Mouse (Mus musculus): ENCODE results near the gene Ccdc141. TPM values are rescaled to one million over a fixed set of nuclear protein-coding genes. Genes with fewer than 3 reads are reported as not detected.

Ccdc141 gene
- polyA plus RNA-seq, 1 experiment, result 3.8 TPM

DNA sequence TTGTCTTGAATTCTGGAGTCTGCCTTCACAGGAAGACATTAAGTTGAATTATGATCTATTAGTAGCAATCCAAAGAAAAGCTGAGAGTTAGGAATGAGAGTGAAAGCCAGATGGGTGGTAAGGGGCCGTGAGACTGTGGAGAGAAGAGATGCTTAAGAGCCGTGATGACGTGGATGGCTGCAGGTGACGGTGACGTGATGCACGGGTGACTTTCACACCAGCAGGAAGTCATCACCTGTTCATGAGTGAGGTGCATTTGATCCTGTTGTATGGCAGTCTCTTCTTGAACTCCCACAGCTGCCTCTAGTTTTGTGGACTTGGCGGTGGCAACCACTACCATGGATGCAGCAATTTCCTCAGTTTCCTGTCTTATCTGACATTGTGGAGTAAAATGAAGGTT is 204.9 kb downstream of the Ccdc141 start:
- Histone ChIP-seq H3K4me3 (ENCODE audit: control insufficient read depth, insufficient read depth, low read length) (no peak overlapping the region), H3K27me3 (ENCODE audit: control insufficient read depth, insufficient read depth, low read length) (no peaks in the 10 kb centered on the region), H3K4me1 (replicated peaks; ENCODE audit: control insufficient read depth, insufficient read depth, low read length) (no peaks in the 10 kb centered on the region), H3K27ac (ENCODE audit: control insufficient read depth, insufficient read depth, low read length) (no peak overlapping the region), H3K36me3 (ENCODE audit: control insufficient read depth, insufficient read depth, low read length) (no peaks in the 10 kb centered on the region)
- no peak for DNase-seq
- 91% methylated on average over 7 of the region's 7 CpGs for WGBS
- TF ChIP-seq CTCF (IDR thresholded peaks at IDR 0.05; ENCODE audit: borderline replicate concordance, control insufficient read depth, extremely low read depth, insufficient read depth, low read length, poor library complexity) (no peak), POLR2A (IDR thresholded peaks at IDR 0.05; ENCODE audit: control insufficient read depth, extremely low read depth, insufficient read depth, low read length, poor library complexity) (no peak)

DNA sequence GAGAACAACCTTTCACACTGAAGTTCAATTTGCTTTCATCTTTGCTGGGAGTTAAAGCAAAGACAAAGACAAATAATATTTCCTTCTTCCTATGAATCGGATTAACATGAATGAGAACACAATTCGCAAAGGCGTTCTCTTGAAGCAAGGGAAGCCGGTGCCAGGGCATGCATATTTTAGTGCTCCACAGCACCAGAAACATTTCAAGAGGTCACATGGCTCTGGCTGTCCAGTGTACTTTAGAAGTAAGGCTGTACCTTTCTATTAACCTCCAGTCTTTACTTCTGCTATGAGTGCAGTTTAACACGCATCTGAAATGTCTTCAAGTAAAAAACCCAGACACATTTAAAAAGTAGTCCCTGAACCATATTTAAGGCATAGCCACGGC is 208.4 kb downstream of the Ccdc141 start:
- Histone ChIP-seq H3K36me3 (ENCODE audit: control insufficient read depth, insufficient read depth, low read length) (no peaks in the 10 kb centered on the region), H3K27ac (ENCODE audit: control insufficient read depth, insufficient read depth, low read length) (no peak overlapping the region), H3K4me1 (replicated peaks; ENCODE audit: control insufficient read depth, insufficient read depth, low read length) (no peaks in the 10 kb centered on the region), H3K4me3 (ENCODE audit: control insufficient read depth, insufficient read depth, low read length) (no peak overlapping the region), H3K27me3 (ENCODE audit: control insufficient read depth, insufficient read depth, low read length) (no peaks in the 10 kb centered on the region)
- 90% methylated on average over 6 of the region's 6 CpGs for WGBS
- DNase-seq, result no peak
- TF ChIP-seq CTCF (IDR thresholded peaks at IDR 0.05; ENCODE audit: borderline replicate concordance, control insufficient read depth, extremely low read depth, insufficient read depth, low read length, poor library complexity), result no peak
- no peak for TF ChIP-seq POLR2A (IDR thresholded peaks at IDR 0.05; ENCODE audit: control insufficient read depth, extremely low read depth, insufficient read depth, low read length, poor library complexity)

DNA sequence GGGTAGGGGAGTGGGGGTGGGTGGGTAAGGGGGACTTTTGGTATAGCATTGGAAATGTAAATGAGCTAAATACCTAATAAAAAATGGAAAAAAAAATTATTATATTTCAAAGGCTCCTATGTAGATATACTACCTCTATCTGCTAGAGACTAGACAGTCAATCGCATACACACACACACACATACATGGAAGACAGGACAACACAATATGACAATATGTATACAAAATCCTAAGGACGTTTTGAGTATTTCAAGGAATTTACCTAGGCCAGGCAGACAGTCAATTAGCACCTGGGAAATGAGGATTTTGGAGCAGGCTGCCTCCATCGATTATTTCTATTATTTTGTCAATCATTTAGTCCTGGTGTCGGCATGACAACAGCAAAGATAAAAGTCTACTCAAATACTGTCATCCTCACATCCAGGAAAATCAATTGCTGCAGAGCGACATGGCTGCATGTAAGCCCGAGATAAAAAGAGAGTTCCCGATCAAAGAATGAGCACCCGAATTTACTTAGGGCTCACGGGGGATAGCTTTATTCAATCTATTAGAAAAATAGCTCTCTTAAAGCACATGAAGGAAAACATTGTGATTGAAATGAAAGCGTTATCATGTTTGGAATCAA is 208.9 kb downstream of the Ccdc141 start:
- TF ChIP-seq POLR2A (IDR thresholded peaks at IDR 0.05; ENCODE audit: control insufficient read depth, extremely low read depth, insufficient read depth, low read length, poor library complexity) (no peak), CTCF (IDR thresholded peaks at IDR 0.05; ENCODE audit: borderline replicate concordance, control insufficient read depth, extremely low read depth, insufficient read depth, low read length, poor library complexity) (no peak)
- H3K4me1 ChIP-seq (replicated peaks; ENCODE audit: control insufficient read depth, insufficient read depth, low read length), result no peaks in the 10 kb centered on the region
- no peak for DNase-seq
- H3K36me3 ChIP-seq (ENCODE audit: control insufficient read depth, insufficient read depth, low read length), result no peaks in the 10 kb centered on the region
- WGBS, result 95% methylated on average over 10 of the region's 10 CpGs
- no peaks in the 10 kb centered on the region for H3K27me3 ChIP-seq (ENCODE audit: control insufficient read depth, insufficient read depth, low read length)
- no peak overlapping the region for H3K27ac ChIP-seq (ENCODE audit: control insufficient read depth, insufficient read depth, low read length)
- H3K4me3 ChIP-seq (ENCODE audit: control insufficient read depth, insufficient read depth, low read length), result no peak overlapping the region

Other genes with a start within 250 kb of the Ccdc141 start
- 0.32 and 2.9 TPM in 2 replicates for gene Ttn, start 188.1 kb downstream of the Ccdc141 start, polyA plus RNA-seq (2012; rRNA removed)
- gene Sestd1, start 110.0 kb upstream of the Ccdc141 start, polyA plus RNA-seq (2012; rRNA removed), result 9.4 and 9.7 TPM in 2 replicates